Mouse (Mus musculus): ENCODE measurements around the gene Ryr1. TPM values are rescaled to one million over a fixed set of nuclear protein-coding genes. Genes with fewer than 3 reads are reported as not detected.

Gene Ryr1
- polyA plus RNA-seq, 1 experiment from 2014 or later = 0.09 TPM

- DNase-seq (peak; percentile 63), ATAC-seq (0 out of 2 replicates have a peak, but pooled peaks have one; percentile 23)
- Histone ChIP-seq H3K27ac (ENCODE audit: low read depth) (no peak within 1 kb of the TSS), H3K4me2 (ENCODE audit: low read depth, low read length) (peak within 1 kb of the TSS; percentile 58), H3K9ac (replicated peaks) (peak within 1 kb of the TSS; percentile 56), H3K9me3 (ENCODE audit: low read length) (no peaks in the 10 kb centered on the region), H3K36me3 (replicated peaks; ENCODE audit: insufficient read depth, low read length) (no peaks in the 10 kb centered on the region), H3K4me3 (ENCODE audit: low read depth, low read length) (peak within 1 kb of the TSS; percentile 43), H3K4me1 (ENCODE audit: insufficient read depth) (no peaks in the 10 kb centered on the region), H3K27me3 (ENCODE audit: insufficient read depth, low read length) (no peaks in the 10 kb centered on the region)
- WGBS (ENCODE audit: insufficient replicate concordance) = 2% methylated on average over 17 of the region's 20 CpGs
- TF ChIP-seq CTCF (IDR thresholded peaks at IDR 0.05; ENCODE audit: low read depth) (no peak), EP300 (IDR thresholded peaks at IDR 0.05; ENCODE audit: low read depth) (no peak)
These were observed 9.9 kb upstream of the Ryr1 start, which contains the start of gene Rasgrp4 for GRCm38 (mm10) chr7:29134693-29135386. Rasgrp4 (plus strand) TSS chr7:29134851.

DNA sequence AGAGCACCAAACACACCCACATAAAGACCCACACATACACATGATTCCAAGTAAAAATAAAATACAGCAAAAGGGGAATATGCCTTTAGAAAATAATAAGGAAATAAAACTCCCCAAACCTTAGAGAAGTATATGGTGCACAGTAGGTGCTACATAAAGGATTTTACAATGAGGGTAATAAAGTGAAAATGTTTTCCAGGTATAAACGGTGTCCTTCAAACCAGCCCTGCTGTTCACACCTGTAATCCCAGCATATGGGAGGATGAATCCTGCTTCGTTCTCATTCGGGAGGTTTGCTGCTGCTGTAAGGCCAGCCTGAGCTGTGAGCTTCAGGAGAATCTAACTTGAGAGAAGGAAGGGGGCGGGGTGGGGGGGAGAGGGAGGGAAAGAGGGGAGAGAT lies 9.3 kb upstream of the Ryr1 start:
- Histone ChIP-seq H3K27me3 (ENCODE audit: insufficient read depth, low read length) (no peaks in the 10 kb centered on the region), H3K9me3 (ENCODE audit: low read length) (no peaks in the 10 kb centered on the region), H3K9ac (replicated peaks) (no peak overlapping the region), H3K27ac (ENCODE audit: low read depth) (no peak overlapping the region), H3K36me3 (replicated peaks; ENCODE audit: insufficient read depth, low read length) (no peaks in the 10 kb centered on the region), H3K4me2 (ENCODE audit: low read depth, low read length) (peak overlapping the region; percentile 58), H3K4me3 (ENCODE audit: low read depth, low read length) (peak overlapping the region; percentile 17; the same call in 1 of the 2 replicates), H3K4me1 (ENCODE audit: insufficient read depth) (no peaks in the 10 kb centered on the region)
- TF ChIP-seq CTCF (IDR thresholded peaks at IDR 0.05; ENCODE audit: low read depth) = no peak
- TF ChIP-seq EP300 (IDR thresholded peaks at IDR 0.05; ENCODE audit: low read depth) = no peak
- WGBS (ENCODE audit: insufficient replicate concordance) = 3% methylated on average over 4 of the region's 4 CpGs
- DNase-seq (no peak), ATAC-seq (no peak)

DNA sequence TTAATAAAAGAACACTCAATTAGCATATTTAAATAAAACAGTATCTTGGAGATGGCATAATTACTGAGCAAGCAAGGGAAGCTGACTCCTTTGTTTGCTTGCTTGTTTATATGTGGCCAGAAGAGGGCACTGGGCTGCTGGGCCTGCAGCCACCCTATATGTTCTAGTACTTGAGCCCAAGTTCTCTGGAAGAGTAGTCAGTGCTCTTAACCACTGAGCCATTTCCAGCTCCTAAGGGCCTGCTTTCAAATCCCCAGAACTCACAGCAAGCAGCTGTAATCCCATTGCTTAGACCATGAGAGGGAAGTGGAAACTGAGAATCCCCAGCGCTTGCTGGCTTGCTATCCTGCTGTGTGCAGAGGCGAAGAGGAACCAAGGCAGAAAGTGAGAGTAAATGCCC lies 3.7 kb upstream of the Ryr1 start:
- H3K27ac ChIP-seq (ENCODE audit: low read depth) = no peak overlapping the region
- peak; percentile 68 for TF ChIP-seq CTCF (IDR thresholded peaks at IDR 0.05; ENCODE audit: low read depth)
- TF ChIP-seq EP300 (IDR thresholded peaks at IDR 0.05; ENCODE audit: low read depth) = no peak
- whole genome bisulfite sequencing (ENCODE audit: insufficient replicate concordance) = 45% methylated on average over 2 of the region's 2 CpGs
- no peak for DNase-seq
- H3K27me3 ChIP-seq (ENCODE audit: insufficient read depth, low read length) = 0 out of 2 replicates have a peak, but pooled peaks cover 8% of the 10 kb centered on the region
- ATAC-seq = no peak
- no peak overlapping the region for H3K9ac ChIP-seq (replicated peaks)
- H3K9me3 ChIP-seq (ENCODE audit: low read length) = no peaks in the 10 kb centered on the region
- no peak overlapping the region for H3K4me3 ChIP-seq (ENCODE audit: low read depth, low read length)
- peaks cover 10% of the 10 kb centered on the region for H3K4me1 ChIP-seq (ENCODE audit: insufficient read depth)
- H3K4me2 ChIP-seq (ENCODE audit: low read depth, low read length) = no peak overlapping the region
- H3K36me3 ChIP-seq (replicated peaks; ENCODE audit: insufficient read depth, low read length) = no peaks in the 10 kb centered on the region

DNA sequence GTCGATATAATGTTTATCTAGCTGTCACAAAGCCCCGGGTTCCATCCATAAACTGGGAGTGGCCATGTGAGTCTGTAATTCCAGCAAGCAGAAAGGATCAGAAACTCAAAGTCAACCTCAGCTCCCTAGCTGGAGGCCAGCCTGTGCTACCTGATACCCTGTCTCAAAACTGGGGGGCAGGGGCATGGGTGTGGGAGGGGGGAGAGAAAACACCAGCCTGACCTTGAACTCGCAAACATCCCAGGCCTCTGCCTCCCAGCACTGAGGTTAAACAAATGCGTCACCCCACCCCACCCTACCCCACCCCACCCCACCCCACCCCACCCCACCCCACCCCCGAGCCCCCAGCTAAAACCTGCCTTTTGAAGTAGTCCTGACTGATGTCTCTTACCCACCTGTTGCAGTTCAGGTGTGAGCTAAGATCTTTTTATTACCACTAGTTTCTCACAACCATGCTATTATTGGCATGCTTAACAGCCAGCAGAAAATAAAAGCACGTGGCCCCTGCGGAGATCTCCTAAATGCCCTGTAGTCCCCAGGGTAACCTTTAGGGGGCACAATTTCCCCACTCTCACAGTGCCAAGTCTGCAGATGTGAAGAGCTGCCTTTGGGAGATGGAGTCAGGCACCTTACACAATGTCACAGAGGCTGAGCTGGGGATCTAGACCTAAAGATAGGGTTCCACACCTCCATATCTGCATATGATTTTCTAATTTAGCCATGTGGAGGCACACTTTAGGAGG lies 1.4 kb upstream of the Ryr1 start:
- TF ChIP-seq CTCF (IDR thresholded peaks at IDR 0.05; ENCODE audit: low read depth) = peak; percentile 79
- no peak for TF ChIP-seq EP300 (IDR thresholded peaks at IDR 0.05; ENCODE audit: low read depth)
- H3K27me3 ChIP-seq (ENCODE audit: insufficient read depth, low read length) = 0 out of 2 replicates have a peak, but pooled peaks cover 8% of the 10 kb centered on the region
- no peaks in the 10 kb centered on the region for H3K9me3 ChIP-seq (ENCODE audit: low read length)
- DNase-seq = peak; percentile 75
- H3K4me3 ChIP-seq (ENCODE audit: low read depth, low read length) = no peak overlapping the region
- peaks cover 14% of the 10 kb centered on the region for H3K4me1 ChIP-seq (ENCODE audit: insufficient read depth)
- H3K9ac ChIP-seq (replicated peaks) = no peak overlapping the region
- ATAC-seq = peak; percentile 51
- 14% methylated on average over 7 of the region's 7 CpGs for WGBS (ENCODE audit: insufficient replicate concordance)
- H3K4me2 ChIP-seq (ENCODE audit: low read depth, low read length) = no peak overlapping the region
- no peaks in the 10 kb centered on the region for H3K36me3 ChIP-seq (replicated peaks; ENCODE audit: insufficient read depth, low read length)
- no peak overlapping the region for H3K27ac ChIP-seq (ENCODE audit: low read depth)

DNA sequence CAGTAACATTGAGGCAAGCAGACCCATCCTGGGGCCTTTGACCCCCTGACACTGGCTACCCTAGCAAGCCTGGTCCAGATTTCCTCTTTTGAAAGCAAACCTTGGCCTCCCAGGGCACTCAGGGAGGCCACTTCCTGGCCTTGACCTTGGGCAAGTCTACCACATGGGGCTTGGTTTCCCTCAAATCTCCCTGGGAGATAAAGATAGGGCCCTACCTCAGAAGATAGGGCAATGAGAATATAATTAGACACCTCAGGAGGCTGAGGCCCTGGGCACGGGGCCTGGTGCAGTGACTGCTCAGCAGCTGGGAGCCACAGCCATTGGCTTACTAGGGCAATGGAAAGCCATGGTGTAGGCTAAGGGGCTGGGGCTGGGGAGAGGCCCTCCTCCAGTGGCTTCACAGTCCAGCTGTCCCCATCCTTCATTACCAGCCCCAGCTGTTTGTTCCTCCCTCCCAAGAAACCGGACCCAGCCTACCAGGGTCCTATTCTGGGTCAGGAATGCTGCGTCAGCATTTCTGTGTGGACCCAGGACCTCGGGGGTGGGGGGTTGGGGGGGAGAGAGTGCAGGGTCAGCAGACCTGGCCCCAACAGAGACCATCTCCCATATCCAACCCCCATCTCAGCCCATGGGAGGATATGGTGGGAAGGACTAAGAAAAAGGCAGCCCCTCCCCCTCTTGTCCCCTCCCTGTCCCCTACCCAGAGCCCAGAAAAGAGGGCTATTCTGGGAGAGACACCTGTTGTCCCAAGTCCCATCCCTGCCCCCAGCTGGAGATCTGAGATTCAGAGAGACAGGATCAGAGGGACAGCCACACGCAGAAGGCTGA lies 1.2 kb downstream of the Ryr1 start:
- Histone ChIP-seq H3K9me3 (ENCODE audit: low read length) (no peaks in the 10 kb centered on the region), H3K27ac (ENCODE audit: low read depth) (no peak overlapping the region), H3K36me3 (replicated peaks; ENCODE audit: insufficient read depth, low read length) (no peaks in the 10 kb centered on the region), H3K9ac (replicated peaks) (no peak overlapping the region), H3K4me2 (ENCODE audit: low read depth, low read length) (0 out of 2 replicates have a peak overlapping the region, but pooled peaks have one; percentile 6), H3K27me3 (ENCODE audit: insufficient read depth, low read length) (0 out of 2 replicates have a peak, but pooled peaks cover 8% of the 10 kb centered on the region), H3K4me3 (ENCODE audit: low read depth, low read length) (no peak overlapping the region), H3K4me1 (ENCODE audit: insufficient read depth) (peaks cover 14% of the 10 kb centered on the region)
- ATAC-seq (no peak), DNase-seq (no peak)
- TF ChIP-seq CTCF (IDR thresholded peaks at IDR 0.05; ENCODE audit: low read depth) = no peak
- no peak for TF ChIP-seq EP300 (IDR thresholded peaks at IDR 0.05; ENCODE audit: low read depth)
- WGBS (ENCODE audit: insufficient replicate concordance) = 44% methylated on average over 5 of the region's 5 CpGs
